Mouse (Mus musculus): Measurements from ENCODE around the gene Rpl37. TPM values are rescaled to one million over a fixed set of nuclear protein-coding genes. Genes with fewer than 3 reads are reported as not detected.

The Rpl37 gene
- 1,000 to 10,000 TPM; 1,587 to 2,567 (median 2,159) TPM for polyA plus RNA-seq (2017; shearing (Covaris generic))

GRCm38 (mm10) chr15:5116270-5117030 is at the start of gene Rpl37:
Gene Rpl37, plus strand, starts transcription at chr15:5116645.
- ATAC-seq: peak; percentile 95

- no peak for ATAC-seq
These were observed 47.5 kb upstream of the Rpl37 start for GRCm38 (mm10) chr15:5068801-5069518.

- no peak for ATAC-seq
These were observed 35.2 kb upstream of the Rpl37 start for GRCm38 (mm10) chr15:5081235-5081634.

- ATAC-seq: peak; percentile 64
These were observed 30.3 kb upstream of the Rpl37 start for GRCm38 (mm10) chr15:5086162-5086561.

- ATAC-seq: peak; percentile 79
These were observed 27.4 kb upstream of the Rpl37 start for GRCm38 (mm10) chr15:5088850-5089608.

- no peak for ATAC-seq
These were observed 26.3 kb upstream of the Rpl37 start for GRCm38 (mm10) chr15:5090131-5090530.

- ATAC-seq: no peak
These were observed 20.7 kb upstream of the Rpl37 start for GRCm38 (mm10) chr15:5095534-5096301.

- no peak for ATAC-seq
These were observed 19.1 kb upstream of the Rpl37 start for GRCm38 (mm10) chr15:5097376-5097775.

- ATAC-seq: no peak
These were observed 14.1 kb upstream of the Rpl37 start for GRCm38 (mm10) chr15:5102312-5102711.

GRCm38 (mm10) chr15:5105891-5106290 is 10.6 kb upstream of the Rpl37 start:
- ATAC-seq: no peak

- peak; percentile 34 for ATAC-seq
These were observed 10.2 kb upstream of the Rpl37 start for GRCm38 (mm10) chr15:5106293-5106692.

GRCm38 (mm10) chr15:5107686-5108654 is 8.5 kb upstream of the Rpl37 start, which contains the start of gene Card6:
Gene Card6, minus strand, starts transcription at chr15:5108539.
- peak; percentile 94 for ATAC-seq

GRCm38 (mm10) chr15:5108655-5109040 is 7.8 kb upstream of the Rpl37 start:
- ATAC-seq: no peak

GRCm38 (mm10) chr15:5112651-5113050 is 3.8 kb upstream of the Rpl37 start:
- ATAC-seq: no peak

GRCm38 (mm10) chr15:5115173-5115572 is 1.3 kb upstream of the Rpl37 start:
- ATAC-seq: no peak

- no peak for ATAC-seq
These were observed 671 bp downstream of the Rpl37 start for GRCm38 (mm10) chr15:5117031-5117601.

- ATAC-seq: no peak
These were observed 2.2 kb downstream of the Rpl37 start for GRCm38 (mm10) chr15:5118626-5119025.

GRCm38 (mm10) chr15:5119192-5119591 is 2.7 kb downstream of the Rpl37 start:
- no peak for ATAC-seq

- no peak for ATAC-seq
These were observed 3.3 kb downstream of the Rpl37 start for GRCm38 (mm10) chr15:5119707-5120106.

- ATAC-seq: no peak
These were observed 5.3 kb downstream of the Rpl37 start for GRCm38 (mm10) chr15:5121535-5122313.
